Mouse (Mus musculus): ENCODE measurements at regions not wholly inside any gene's neighbourhood (a gene's known extent, or its start where the extent isn't known, plus 50 kb on each side); places are given as distances from the start of the nearest gene placed in this dataset.
A peak's percentile ranks its signal among the peaks of the same experiment; 100 is the strongest.

GRCm38 (mm10) chr5:127129495-127129894 lies 112.1 kb upstream of the Tmem132c start:
- Histone ChIP-seq H3K9ac (no peak overlapping the region), H3K27ac (ENCODE audit: low read depth) (no peak overlapping the region), H3K27me3 (ENCODE audit: insufficient read depth, low read length) (no peaks in the 10 kb centered on the region), H3K9me3 (ENCODE audit: low read depth, low read length) (no peaks in the 10 kb centered on the region), H3K36me3 (ENCODE audit: insufficient read depth) (no peaks in the 10 kb centered on the region), H3K4me1 (ENCODE audit: insufficient read depth) (no peaks in the 10 kb centered on the region), H3K4me2 (no peak overlapping the region), H3K4me3 (ENCODE audit: low read depth, low read length) (no peak overlapping the region)
- TF ChIP-seq CTCF (IDR thresholded peaks at IDR 0.05; ENCODE audit: low read depth) = no peak
- ATAC-seq (ENCODE audit: insufficient read depth) (no peak), DNase-seq (no peak)
- WGBS = 71% methylated on average over 7 of the region's 7 CpGs

GRCm38 (mm10) chr5:127134441-127134840 lies 107.2 kb upstream of the Tmem132c start:
- H3K4me3 ChIP-seq (ENCODE audit: low read depth, low read length) = no peak overlapping the region
- no peaks in the 10 kb centered on the region for H3K9me3 ChIP-seq (ENCODE audit: low read depth, low read length)
- DNase-seq = peak; percentile 9
- ATAC-seq (ENCODE audit: insufficient read depth) = no peak
- H3K9ac ChIP-seq = no peak overlapping the region
- H3K27ac ChIP-seq (ENCODE audit: low read depth) = no peak overlapping the region
- no peaks in the 10 kb centered on the region for H3K27me3 ChIP-seq (ENCODE audit: insufficient read depth, low read length)
- H3K4me2 ChIP-seq = no peak overlapping the region
- no peak for TF ChIP-seq CTCF (IDR thresholded peaks at IDR 0.05; ENCODE audit: low read depth)
- no peaks in the 10 kb centered on the region for H3K36me3 ChIP-seq (ENCODE audit: insufficient read depth)
- WGBS = 74% methylated on average over 6 of the region's 6 CpGs
- H3K4me1 ChIP-seq (ENCODE audit: insufficient read depth) = no peaks in the 10 kb centered on the region

GRCm38 (mm10) chr5:127140651-127141050 lies 101.0 kb upstream of the Tmem132c start:
- Histone ChIP-seq H3K36me3 (ENCODE audit: insufficient read depth) (no peaks in the 10 kb centered on the region), H3K4me1 (ENCODE audit: insufficient read depth) (no peaks in the 10 kb centered on the region), H3K27ac (ENCODE audit: low read depth) (no peak overlapping the region), H3K4me2 (no peak overlapping the region), H3K9ac (no peak overlapping the region), H3K9me3 (ENCODE audit: low read depth, low read length) (no peaks in the 10 kb centered on the region), H3K4me3 (ENCODE audit: low read depth, low read length) (no peak overlapping the region), H3K27me3 (ENCODE audit: insufficient read depth, low read length) (no peaks in the 10 kb centered on the region)
- WGBS = 53% methylated on average over 2 of the region's 2 CpGs
- TF ChIP-seq CTCF (IDR thresholded peaks at IDR 0.05; ENCODE audit: low read depth) = no peak
- DNase-seq = no peak
- no peak for ATAC-seq (ENCODE audit: insufficient read depth)

- WGBS = 40% methylated on average over 3 of the region's 3 CpGs
Observed at GRCm38 (mm10) chr5:127160292-127160691, 81.3 kb upstream of the Tmem132c start.

GRCm38 (mm10) chr5:127163376-127163775 lies 78.2 kb upstream of the Tmem132c start:
- no peak for ATAC-seq (ENCODE audit: insufficient read depth)
- no peaks in the 10 kb centered on the region for H3K36me3 ChIP-seq (ENCODE audit: insufficient read depth)
- no peaks in the 10 kb centered on the region for H3K27me3 ChIP-seq (ENCODE audit: insufficient read depth, low read length)
- H3K9ac ChIP-seq = no peak overlapping the region
- H3K4me2 ChIP-seq = no peak overlapping the region
- no peak overlapping the region for H3K4me3 ChIP-seq (ENCODE audit: low read depth, low read length)
- no peak overlapping the region for H3K27ac ChIP-seq (ENCODE audit: low read depth)
- no peaks in the 10 kb centered on the region for H3K9me3 ChIP-seq (ENCODE audit: low read depth, low read length)
- DNase-seq = no peak
- TF ChIP-seq CTCF (IDR thresholded peaks at IDR 0.05; ENCODE audit: low read depth) = no peak
- H3K4me1 ChIP-seq (ENCODE audit: insufficient read depth) = no peaks in the 10 kb centered on the region
- WGBS = 70% methylated on average over 6 of the region's 6 CpGs

More at GRCm38 (mm10) chr5:127160292-127160691, 81.3 kb upstream of the Tmem132c start:
- DNase-seq (peak; percentile 71), ATAC-seq (ENCODE audit: insufficient read depth) (no peak)
- Histone ChIP-seq H3K4me3 (ENCODE audit: low read depth, low read length) (no peak overlapping the region), H3K4me1 (ENCODE audit: insufficient read depth) (no peaks in the 10 kb centered on the region), H3K9me3 (ENCODE audit: low read depth, low read length) (no peaks in the 10 kb centered on the region), H3K27me3 (ENCODE audit: insufficient read depth, low read length) (no peaks in the 10 kb centered on the region), H3K36me3 (ENCODE audit: insufficient read depth) (no peaks in the 10 kb centered on the region), H3K9ac (no peak overlapping the region), H3K4me2 (no peak overlapping the region), H3K27ac (ENCODE audit: low read depth) (no peak overlapping the region)
- peak; percentile 76 for TF ChIP-seq CTCF (IDR thresholded peaks at IDR 0.05; ENCODE audit: low read depth)

- DNase-seq = peak; percentile 1
- peaks cover 3% of the 10 kb centered on the region; the same call in 1 of the 2 replicates for H3K9me3 ChIP-seq (ENCODE audit: low read depth, low read length)
- WGBS = 91% methylated on average over 4 of the region's 4 CpGs
Observed at GRCm38 (mm10) chr5:127189021-127189420, 52.6 kb upstream of the Tmem132c start.

More at GRCm38 (mm10) chr5:127189021-127189420, 52.6 kb upstream of the Tmem132c start:
- no peak overlapping the region for H3K4me2 ChIP-seq
- no peaks in the 10 kb centered on the region for H3K27me3 ChIP-seq (ENCODE audit: insufficient read depth, low read length)
- H3K4me3 ChIP-seq (ENCODE audit: low read depth, low read length) = no peak overlapping the region
- H3K36me3 ChIP-seq (ENCODE audit: insufficient read depth) = no peaks in the 10 kb centered on the region
- no peak for ATAC-seq (ENCODE audit: insufficient read depth)
- H3K9ac ChIP-seq = no peak overlapping the region
- H3K4me1 ChIP-seq (ENCODE audit: insufficient read depth) = no peaks in the 10 kb centered on the region
- TF ChIP-seq CTCF (IDR thresholded peaks at IDR 0.05; ENCODE audit: low read depth) = peak; percentile 26
- no peak overlapping the region for H3K27ac ChIP-seq (ENCODE audit: low read depth)

Data from lung, embryonic 14.5 days (tissue).